Mouse (Mus musculus) liver, adult 2 months (tissue): ENCODE measurements around the gene Prune1. TPM values are rescaled to one million over a fixed set of nuclear protein-coding genes. Genes with fewer than 3 reads are reported as not detected.

Source experiments
- DNase-seq: peaks from one replicate; pipeline ENCODE4 v3.0.0-alpha.2; 2011; ENCODE audit warnings: low read depth, low spot score; ENCODE audit errors: extremely low read depth
- H3K27ac ChIP-seq: fragments of 200-500 bp; replicated peaks from 2 replicates; pipeline ENCODE4 v1.5.1; 2012; ENCODE audit warnings: low read depth, mild to moderate bottlenecking, control low read depth, inconsistent platforms, low read length; ENCODE audit not compliant: insufficient read depth
- H3K27me3 ChIP-seq: fragments of 200-500 bp; 2 replicates; pipeline ENCODE4 v1.6.1; 2012; ENCODE audit warnings: mild to moderate bottlenecking, moderate library complexity, low read length, inconsistent platforms; ENCODE audit not compliant: control insufficient read depth, insufficient read depth
- H3K36me3 ChIP-seq: fragments of 200-500 bp; 2 replicates; pipeline ENCODE4 v1.6.1; 2012; ENCODE audit warnings: low read length, inconsistent platforms; ENCODE audit not compliant: control insufficient read depth, insufficient read depth
- H3K4me1 ChIP-seq: fragments of 200-500 bp; 2 replicates; pipeline ENCODE4 v1.6.1; 2011; ENCODE audit warnings: low read length; ENCODE audit not compliant: control insufficient read depth, insufficient read depth
- H3K4me3 ChIP-seq: fragments of 200-500 bp; 2 replicates; pipeline ENCODE4 v1.5.1; 2011; ENCODE audit warnings: low read depth, mild to moderate bottlenecking, control low read depth, low read length, moderate library complexity; ENCODE audit not compliant: insufficient read depth
- H3K79me2 ChIP-seq: fragments of 200-500 bp; 2 replicates; pipeline ENCODE4 v1.6.1; 2012; ENCODE audit warnings: inconsistent platforms, mild to moderate bottlenecking, low read length, moderate library complexity; ENCODE audit not compliant: control insufficient read depth, insufficient read depth
- H3K9ac ChIP-seq: fragments of 200-500 bp; 2 replicates; pipeline ENCODE4 v1.6.1; 2012; ENCODE audit warnings: low read depth, mild to moderate bottlenecking, control low read depth, inconsistent platforms, low read length
- CTCF ChIP-seq: fragments of 200-500 bp; IDR thresholded peaks from 2 replicates; pipeline ENCODE4 v1.5.1; 2011; ENCODE audit warnings: low read depth, low read length, control low read depth
- POLR2A ChIP-seq: fragments of 200-500 bp; IDR thresholded peaks from 2 replicates; pipeline ENCODE4 v1.6.1; 2011; ENCODE audit warnings: low read length, control low read depth; ENCODE audit not compliant: insufficient read depth; ENCODE audit errors: extremely low read depth
- WGBS: fragments of 180-500 bp; shearing (Covaris S2); methylation state at CpG from one replicate; pipeline ENCODE4 v1.1.7; 2018; 5-methylcytosine and 5-hydroxymethylcytosine counted together
- polyA plus RNA-seq: library from polyadenylated mRNA; depleted of rRNA; stranded (reverse); fragments of >200 nt; gene quantifications from 2 replicates; pipeline ENCODE4 v1.2.3, GENCODE M21; 2012
- total RNA-seq: library from RNA; depleted of rRNA; stranded (reverse); fragments of >200 nt; gene quantifications from 2 replicates; pipeline ENCODE4 v1.2.3, GENCODE M21; 2014

Prune1 gene
- total and polyA plus RNA-seq, 2 experiments, result 7.6 to 11.3 TPM

DNA sequence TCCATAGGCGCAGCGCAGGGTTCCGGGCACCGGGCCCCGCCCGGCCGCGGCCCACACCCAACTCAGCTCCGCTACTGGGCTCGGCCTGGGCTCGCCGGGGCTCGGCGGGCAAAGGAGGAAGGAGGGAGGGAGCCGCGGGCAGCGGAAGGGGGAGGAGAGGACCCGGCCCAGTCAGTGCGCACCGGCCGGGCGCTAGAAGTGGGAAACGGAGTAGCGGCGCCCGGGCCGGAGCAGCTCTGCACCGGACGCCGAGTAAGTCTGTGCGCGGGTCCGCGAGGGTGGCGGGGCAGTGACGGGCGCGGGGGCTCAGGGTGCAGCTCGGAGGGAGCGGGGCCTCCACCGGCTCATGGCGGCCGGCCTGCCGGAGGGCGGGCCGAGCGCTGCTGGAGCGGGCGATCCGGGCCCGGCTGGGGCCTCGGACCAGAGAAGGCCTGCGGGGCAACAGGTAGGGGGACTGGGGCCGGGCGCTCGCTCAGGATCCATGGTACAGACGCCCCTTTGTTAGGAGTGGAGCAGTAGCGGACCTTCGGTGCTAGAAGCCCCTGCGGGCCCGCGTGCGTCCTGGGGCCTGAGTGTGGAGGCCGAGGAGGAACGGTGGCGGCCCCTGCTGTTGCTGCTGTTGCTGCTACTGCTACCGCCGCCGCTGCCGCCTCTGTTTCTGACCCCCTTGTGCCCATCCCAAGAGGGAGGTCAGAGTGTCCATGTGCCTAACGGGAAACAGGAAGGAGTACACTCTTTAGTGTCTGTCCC lies 33.4 kb upstream of the Prune1 start:
- Histone ChIP-seq H3K9ac (peak overlapping the region; percentile 99), H3K27me3 (no peaks in the 10 kb centered on the region), H3K4me1 (peaks cover 24% of the 10 kb centered on the region), H3K36me3 (peaks cover 4% of the 10 kb centered on the region; the same call in 1 of the 2 replicates), H3K79me2 (peaks cover 25% of the 10 kb centered on the region; the same call in 1 of the 2 replicates), H3K4me3 (peak overlapping the region; percentile 92), H3K27ac (peak overlapping the region; percentile 88)
- TF ChIP-seq POLR2A, result peak; percentile 69; the same call in 1 of the 2 replicates
- peak; percentile 47; the same call in 1 of the 2 replicates for TF ChIP-seq CTCF
- WGBS, result under 1% methylated on average over 68 of the region's 71 CpGs
- DNase-seq, result peak; percentile 75

DNA sequence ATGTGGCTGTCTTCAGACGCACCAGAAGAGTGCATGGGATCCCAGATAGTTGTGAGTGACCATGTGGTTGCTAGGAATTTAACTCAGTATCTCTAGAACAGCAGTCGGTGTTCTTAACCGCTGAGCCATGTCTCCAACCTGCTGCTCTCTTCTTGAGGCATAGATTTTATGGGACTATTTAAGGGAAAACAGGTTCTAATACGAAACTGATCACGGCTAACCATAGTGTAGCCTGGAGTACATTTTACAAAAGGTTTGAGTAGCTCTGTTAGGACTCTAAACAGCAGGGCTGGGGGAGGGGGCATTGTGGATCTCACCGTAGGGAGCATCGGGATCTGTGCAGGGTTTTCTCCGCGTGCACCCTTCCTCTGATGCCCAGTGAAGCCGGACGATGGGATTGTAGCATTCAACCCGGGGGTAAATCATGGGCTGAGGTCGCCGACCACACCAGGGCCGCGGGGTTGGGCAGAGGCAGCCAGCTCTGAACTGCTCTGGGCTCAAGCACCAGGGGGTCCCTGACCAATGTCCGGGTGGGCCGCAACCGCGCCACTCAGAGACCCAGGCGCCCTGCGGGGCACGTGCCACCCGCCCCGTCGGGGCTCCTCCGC lies 32.7 kb upstream of the Prune1 start, which contains the start of gene Cers2:
Cers2 (plus strand) TSS at position 306 of the 608 bp plus-strand sequence.
- H3K36me3 ChIP-seq, result no peaks in the 10 kb centered on the region
- no peaks in the 10 kb centered on the region for H3K27me3 ChIP-seq
- WGBS, result 7% methylated on average over 27 of the region's 27 CpGs
- H3K4me3 ChIP-seq, result peak within 1 kb of the TSS; percentile 92
- H3K4me1 ChIP-seq, result peaks cover 18% of the 10 kb centered on the region
- DNase-seq, result no peak
- H3K27ac ChIP-seq, result peak within 1 kb of the TSS; percentile 88
- H3K9ac ChIP-seq, result peak within 1 kb of the TSS; percentile 99
- H3K79me2 ChIP-seq, result peaks cover 21% of the 10 kb centered on the region; the same call in 1 of the 2 replicates
- TF ChIP-seq POLR2A, result no peak
- TF ChIP-seq CTCF, result no peak

DNA sequence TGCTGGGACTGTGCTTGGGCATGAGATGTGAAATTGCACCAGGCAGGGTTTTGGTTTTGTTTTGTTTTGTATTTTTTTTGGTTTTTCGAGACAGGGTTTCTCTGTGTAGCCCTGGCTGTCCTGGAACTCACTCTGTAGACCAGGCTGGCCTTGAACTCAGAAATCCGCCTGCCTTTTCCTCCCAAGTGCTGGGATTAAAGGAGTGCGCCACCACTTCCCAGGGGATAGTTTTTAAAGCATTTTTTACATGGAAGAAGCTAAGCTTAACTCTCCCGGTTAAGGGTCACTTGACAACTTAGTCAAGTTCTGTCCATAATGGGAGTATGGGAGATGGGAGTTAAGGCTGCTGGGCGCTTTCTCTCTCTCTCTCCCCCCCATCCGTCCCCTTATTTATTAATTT lies 32.2 kb upstream of the Prune1 start:
- WGBS, result 77% methylated on average over 6 of the region's 6 CpGs
- Histone ChIP-seq H3K9ac (no peak overlapping the region), H3K79me2 (peaks cover 18% of the 10 kb centered on the region; the same call in 1 of the 2 replicates), H3K4me1 (peaks cover 14% of the 10 kb centered on the region), H3K36me3 (no peaks in the 10 kb centered on the region), H3K27me3 (no peaks in the 10 kb centered on the region), H3K4me3 (no peak overlapping the region), H3K27ac (no peak overlapping the region)
- no peak for DNase-seq
- TF ChIP-seq POLR2A (no peak), CTCF (no peak)

DNA sequence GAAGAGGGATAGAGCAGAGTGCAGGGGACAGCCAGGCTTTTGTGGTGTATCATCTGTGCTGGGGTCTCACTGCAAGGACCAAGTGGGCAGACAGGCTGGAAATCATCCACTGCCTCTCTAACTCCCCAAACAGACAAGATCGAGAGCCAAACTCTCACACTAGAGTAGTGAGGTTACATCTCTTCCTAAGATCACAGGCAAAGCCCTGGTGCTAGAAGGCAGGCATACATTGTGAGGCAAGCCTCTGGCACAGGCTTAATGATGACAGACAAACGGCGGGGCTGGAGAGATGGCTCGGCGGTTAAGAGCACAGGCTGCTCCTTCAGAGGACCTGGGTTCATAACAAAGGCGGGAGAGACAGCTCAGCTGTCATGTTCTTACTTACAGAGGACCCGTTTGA lies 31.6 kb upstream of the Prune1 start:
- Histone ChIP-seq H3K9ac (no peak overlapping the region), H3K4me1 (peaks cover 14% of the 10 kb centered on the region), H3K27ac (no peak overlapping the region), H3K4me3 (no peak overlapping the region), H3K36me3 (no peaks in the 10 kb centered on the region), H3K79me2 (peaks cover 17% of the 10 kb centered on the region; the same call in 1 of the 2 replicates), H3K27me3 (no peaks in the 10 kb centered on the region)
- WGBS, result 74% methylated on average over 7 of the region's 7 CpGs
- no peak for TF ChIP-seq POLR2A
- no peak for TF ChIP-seq CTCF
- no peak for DNase-seq

DNA sequence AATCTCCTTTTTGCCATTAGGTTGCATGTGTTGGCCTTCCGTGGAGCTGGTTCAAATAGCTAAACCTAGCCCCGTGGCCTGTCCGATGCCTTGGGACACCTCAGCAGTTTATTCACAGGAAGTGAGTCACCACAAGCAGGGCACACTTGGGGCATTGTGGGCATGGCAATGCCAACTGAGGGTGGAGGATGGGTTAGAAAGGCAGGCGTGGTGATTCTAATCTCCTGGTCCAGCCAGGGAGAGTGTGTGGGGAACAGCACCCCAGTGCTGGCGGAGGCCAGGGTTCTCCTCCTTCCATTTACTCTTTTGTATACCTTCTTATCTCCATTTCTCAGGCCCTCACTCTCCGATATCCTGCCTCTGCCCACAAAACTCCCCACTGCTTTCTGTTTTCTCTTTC lies 30.7 kb upstream of the Prune1 start:
- DNase-seq, result no peak
- Histone ChIP-seq H3K27me3 (no peaks in the 10 kb centered on the region), H3K9ac (no peak overlapping the region)

More for the DNA sequence above, 30.7 kb upstream of the Prune1 start:
- peaks cover 17% of the 10 kb centered on the region; the same call in 1 of the 2 replicates for H3K79me2 ChIP-seq
- H3K27ac ChIP-seq, result no peak overlapping the region
- TF ChIP-seq CTCF (no peak), POLR2A (no peak)
- H3K4me1 ChIP-seq, result peaks cover 11% of the 10 kb centered on the region
- no peak overlapping the region for H3K4me3 ChIP-seq
- 70% methylated on average over 6 of the region's 6 CpGs for WGBS
- H3K36me3 ChIP-seq, result no peaks in the 10 kb centered on the region
